ENCODE assay signal across 9 mouse cellular contexts in the genomic region with DNA sequence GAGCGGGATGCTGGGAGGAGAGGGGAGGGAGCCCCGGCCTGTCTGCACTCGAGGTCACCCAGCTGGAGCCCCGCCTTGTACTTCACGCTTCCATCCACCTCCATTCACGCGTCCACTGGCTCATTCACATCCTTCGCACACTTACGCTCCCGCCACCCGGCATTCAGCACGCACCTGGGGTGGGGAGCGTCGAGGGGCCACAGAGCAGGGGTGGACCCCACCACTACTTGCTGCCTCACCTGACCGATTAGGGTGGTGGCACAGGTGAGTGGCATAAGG. TPM values are rescaled to one million over a fixed set of nuclear protein-coding genes. Genes with fewer than 3 reads are reported as not detected.
DNase-seq lines count a peak whose midpoint lies in the region; ATAC-seq lines count a peak whose summit lies in the region.
"Had no signal": no experiment of that assay in that cellular context is flagged by ENCODE, and none has a peak within 500 bp of the region (broad histone marks: within the 10 kb centered on the region; RNA-seq: fewer than 3 reads in every experiment).

Hcrtr1 (minus strand) TSS at position 146 of the 279 bp plus-strand sequence.

- WGBS in limb, embryonic 11.5 days, result 1% methylated on average over 15 of the region's 15 CpGs
- 3% methylated on average over 15 of the region's 15 CpGs for WGBS in stomach, embryonic 14.5 days

- H3K27me3 ChIP-seq in megakaryocyte, embryonic 14.5 days (replicated peaks), result peaks cover 95% of the 10 kb centered on the region
- H3K27me3 ChIP-seq in limb, embryonic 11.5 days (ENCODE audit: control insufficient read depth, insufficient read depth, low read length), result peaks cover 41% of the 10 kb centered on the region
- H3K27me3 ChIP-seq in stomach, embryonic 14.5 days (ENCODE audit: control insufficient read depth, insufficient read depth, low read length), result peaks cover 27% of the 10 kb centered on the region

- no peaks in the 10 kb centered on the region for H3K9me3 ChIP-seq in megakaryocyte, embryonic 14.5 days
- no peaks in the 10 kb centered on the region for H3K9me3 ChIP-seq in limb, embryonic 11.5 days (ENCODE audit: control insufficient read depth, low read length)
- H3K9me3 ChIP-seq in stomach, embryonic 14.5 days (ENCODE audit: control insufficient read depth, low read depth, low read length), result no peaks in the 10 kb centered on the region

- DNase-seq in cerebellum, postnatal 36 days, result no peak
- DNase-seq in limb, embryonic 11.5 days (ENCODE audit: low spot score), result no peak
- no peak for DNase-seq in gastrocnemius, postnatal 4 days (ENCODE audit: low spot score in 2 of 2)
- no peak for DNase-seq in cerebellum, adult 8-10 months
- DNase-seq: right cerebral cortex, postnatal 25 days had no signal

- H3K36me3 ChIP-seq in megakaryocyte, embryonic 14.5 days (replicated peaks; ENCODE audit: low read length), result no peaks in the 10 kb centered on the region
- no peaks in the 10 kb centered on the region for H3K36me3 ChIP-seq in limb, embryonic 11.5 days (ENCODE audit: control insufficient read depth, insufficient read depth, low read length)
- H3K36me3 ChIP-seq in stomach, embryonic 14.5 days (ENCODE audit: control insufficient read depth, insufficient read depth, low read length), result no peaks in the 10 kb centered on the region

- H3K27ac ChIP-seq in limb, embryonic 11.5 days (replicated peaks; ENCODE audit: low read depth, low read length), result no peak within 1 kb of the TSS
- H3K27ac ChIP-seq in stomach, embryonic 14.5 days (ENCODE audit: low read length), result no peak within 1 kb of the TSS

- peaks cover 30% of the 10 kb centered on the region for H3K4me1 ChIP-seq in megakaryocyte, embryonic 14.5 days
- peaks cover 7% of the 10 kb centered on the region for H3K4me1 ChIP-seq in limb, embryonic 11.5 days (ENCODE audit: control insufficient read depth, insufficient read depth, low read length)
- H3K4me1 ChIP-seq in stomach, embryonic 14.5 days (ENCODE audit: control insufficient read depth, insufficient read depth, low read length), result peaks cover 6% of the 10 kb centered on the region; the same call in 1 of the 2 replicates

- peak within 1 kb of the TSS; percentile 80 for H3K4me3 ChIP-seq in megakaryocyte, embryonic 14.5 days (replicated peaks)
- peak within 1 kb of the TSS; percentile 31 for H3K4me3 ChIP-seq in limb, embryonic 11.5 days (ENCODE audit: low read depth, low read length)
- peak within 1 kb of the TSS; percentile 27 for H3K4me3 ChIP-seq in stomach, embryonic 14.5 days (ENCODE audit: low read depth, low read length)

- 0 out of 2 replicates have a peak, but pooled peaks have one; percentile 15 for ATAC-seq in cerebellum, adult (ENCODE audit: insufficient number of reproducible peaks, low FRiP score, low TSS enrichment)
- ATAC-seq in megakaryocyte, adult 5-6 weeks (ENCODE audit: poor library complexity, severe bottlenecking), result no peak
- ATAC-seq in limb, embryonic 11.5 days (ENCODE audit: insufficient number of reproducible peaks, low FRiP score, low TSS enrichment, low read depth), result no peak
- no peak for ATAC-seq in stomach, embryonic 14.5 days (ENCODE audit: insufficient number of reproducible peaks, insufficient read depth, low FRiP score, low read depth)

- peak within 1 kb of the TSS; percentile 69 for H3K4me2 ChIP-seq in limb, embryonic 11.5 days (ENCODE audit: low read depth, severe bottlenecking)
- H3K4me2 ChIP-seq in stomach, embryonic 14.5 days (replicated peaks; ENCODE audit: low read depth, low read length), result peak within 1 kb of the TSS; percentile 60

- H3K9ac ChIP-seq in limb, embryonic 11.5 days (ENCODE audit: low read length), result peak within 1 kb of the TSS; percentile 7; the same call in 1 of the 2 replicates
- no peak within 1 kb of the TSS for H3K9ac ChIP-seq in stomach, embryonic 14.5 days (replicated peaks; ENCODE audit: low read depth, low read length)

RNA-seq across cellular contexts. Expression of gene Hcrtr1, which starts in this region (rescaled TPM):
- polyA plus RNA-seq in megakaryocyte, embryonic 14.5 days (2012; ENCODE audit: insufficient read depth, low replicate concordance), result not detected in 2 replicates
- not detected in 2 replicates for total RNA-seq in megakaryocyte, adult 5-6 weeks (2015)
- total RNA-seq in megakaryocyte, adult 5-6 weeks (2017), result not detected in 2 replicates
- not detected in 2 replicates for polyA plus RNA-seq in limb, embryonic 11.5 days (2014; fragmentation: Nextera tagmentation; extraction: Ambion mirVana)
- polyA plus RNA-seq in stomach, embryonic 14.5 days (2014; fragmentation: Nextera tagmentation; extraction: Ambion mirVana), result 0.26 and 0.41 TPM in 2 replicates
- total RNA-seq in gastrocnemius, postnatal 4 days (2021), result not detected

Comparison
In these comparisons a context has a peak if more than half of its experiments do, and no peak if none do; other contexts are left out.
1. H3K4me3 ChIP-seq: peak in every context shown above with its lines; median percentile 80 in megakaryocyte, embryonic 14.5 days; 31 in limb, embryonic 11.5 days; 27 in stomach, embryonic 14.5 days.